Mouse (Mus musculus) right cerebral cortex, postnatal 10 days (tissue): Measurements from ENCODE around the gene Rgcc.

Source experiments
- DNase-seq, 2 experiments: peaks; one replicate each; pipeline ENCODE4 v3.0.0; 2021; ENCODE audit warnings: low spot score in 2 of 2

The Rgcc gene

GRCm38 (mm10) chr14:79301466-79301875 lies at the start of gene Rgcc:
Gene Rgcc (minus strand): TSS chr14:79301645.
- DNase-seq, result peak; percentile 95 to 96

GRCm38 (mm10) chr14:79346384-79346783 lies 44.9 kb upstream of the Rgcc start:
- DNase-seq, result no peak

- peak in 1 of 2 experiments; percentile 10 for DNase-seq
Observed at GRCm38 (mm10) chr14:79335613-79336012, 34.2 kb upstream of the Rgcc start.

GRCm38 (mm10) chr14:79331936-79332335 lies 30.5 kb upstream of the Rgcc start:
- peak in 1 of 2 experiments; percentile 21 for DNase-seq

GRCm38 (mm10) chr14:79330944-79331561 lies 29.6 kb upstream of the Rgcc start:
- DNase-seq, result peak in 1 of 2 experiments; percentile 14

- no peak for DNase-seq
Observed at GRCm38 (mm10) chr14:79327033-79327432, 25.6 kb upstream of the Rgcc start.

GRCm38 (mm10) chr14:79324112-79324840 lies 22.8 kb upstream of the Rgcc start:
- DNase-seq, result peak in 1 of 2 experiments; percentile 59

GRCm38 (mm10) chr14:79321881-79322280 lies 20.4 kb upstream of the Rgcc start:
- no peak for DNase-seq

GRCm38 (mm10) chr14:79321152-79321551 lies 19.7 kb upstream of the Rgcc start:
- DNase-seq, result no peak

GRCm38 (mm10) chr14:79317602-79318001 lies 16.2 kb upstream of the Rgcc start:
- DNase-seq, result no peak

- no peak for DNase-seq
Observed at GRCm38 (mm10) chr14:79315877-79316276, 14.4 kb upstream of the Rgcc start.

- DNase-seq, result peak in 1 of 2 experiments; percentile 24
Observed at GRCm38 (mm10) chr14:79314245-79315010, 13.0 kb upstream of the Rgcc start.

GRCm38 (mm10) chr14:79313439-79314175 lies 12.2 kb upstream of the Rgcc start:
- DNase-seq, result peak; percentile 70 to 78

- DNase-seq, result no peak
Observed at GRCm38 (mm10) chr14:79312719-79313118, 11.3 kb upstream of the Rgcc start.

- no peak for DNase-seq
Observed at GRCm38 (mm10) chr14:79311918-79312454, 10.5 kb upstream of the Rgcc start.

GRCm38 (mm10) chr14:79309115-79309514 lies 7.7 kb upstream of the Rgcc start:
- no peak for DNase-seq

GRCm38 (mm10) chr14:79308364-79308763 lies 6.9 kb upstream of the Rgcc start:
- no peak for DNase-seq

GRCm38 (mm10) chr14:79307908-79308307 lies 6.5 kb upstream of the Rgcc start:
- DNase-seq, result no peak

- DNase-seq, result no peak
Observed at GRCm38 (mm10) chr14:79307138-79307537, 5.7 kb upstream of the Rgcc start.

- DNase-seq, result no peak
Observed at GRCm38 (mm10) chr14:79304873-79305464, 3.5 kb upstream of the Rgcc start.

- no peak for DNase-seq
Observed at GRCm38 (mm10) chr14:79303150-79303549, 1.7 kb upstream of the Rgcc start.
